Mouse (Mus musculus) cerebellum, postnatal 36 days (tissue): Measurements from ENCODE around the gene Tnfrsf25.

Experiments
- DNase-seq, 2 experiments: peaks; one replicate each; pipeline ENCODE4 v3.0.0; 2021 to 2022; ENCODE audit warnings: mixed read lengths in 2 of 2

Gene Tnfrsf25

DNA sequence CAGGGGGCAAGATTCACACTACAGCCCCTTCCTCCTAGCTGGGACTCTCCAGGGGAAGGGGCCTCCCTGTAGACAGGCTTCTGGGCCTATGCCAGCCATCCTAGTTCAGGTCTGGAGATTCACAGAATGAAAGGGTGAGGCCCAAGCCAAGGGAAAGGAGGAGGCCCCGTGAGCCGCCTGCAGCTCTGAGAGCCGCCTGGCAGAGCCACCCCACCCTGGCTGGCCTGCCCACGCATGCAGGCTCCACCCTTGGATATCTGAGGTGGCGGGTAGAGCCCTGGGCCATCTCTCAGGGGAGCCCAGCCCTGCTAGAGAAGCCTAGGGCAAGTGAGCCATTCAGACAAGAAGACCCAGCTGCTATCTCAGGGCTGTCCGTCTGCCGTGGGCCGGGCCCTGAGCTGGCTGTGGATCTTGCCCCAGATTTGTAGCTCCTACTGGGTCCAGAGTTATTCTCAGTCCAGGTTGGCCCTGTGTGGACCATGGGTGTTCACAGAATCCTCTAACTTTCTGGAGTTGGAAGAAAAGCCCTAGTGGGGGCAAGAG, 22.9 kb upstream of the Tnfrsf25 start:
- no peak for DNase-seq

DNA sequence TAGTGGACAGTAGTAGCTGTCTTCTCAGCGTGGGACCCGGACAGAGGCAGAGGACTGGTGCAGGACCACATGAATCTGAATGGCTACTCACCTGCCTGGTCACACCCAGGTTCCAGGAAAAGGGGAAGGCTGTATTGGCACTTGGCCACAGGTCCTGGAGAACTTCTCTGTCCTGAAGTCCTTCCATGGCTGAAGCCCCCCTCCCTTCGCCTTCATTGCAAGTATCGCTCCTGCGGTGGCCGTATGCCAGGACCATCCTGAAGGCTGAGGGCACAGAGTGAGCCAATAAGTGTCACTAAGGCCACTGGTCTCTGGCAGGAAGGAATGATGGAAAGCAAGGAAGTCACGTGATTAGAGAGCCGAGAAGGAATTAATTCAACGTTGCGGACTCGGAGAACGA, 21.5 kb upstream of the Tnfrsf25 start:
- no peak for DNase-seq

DNA sequence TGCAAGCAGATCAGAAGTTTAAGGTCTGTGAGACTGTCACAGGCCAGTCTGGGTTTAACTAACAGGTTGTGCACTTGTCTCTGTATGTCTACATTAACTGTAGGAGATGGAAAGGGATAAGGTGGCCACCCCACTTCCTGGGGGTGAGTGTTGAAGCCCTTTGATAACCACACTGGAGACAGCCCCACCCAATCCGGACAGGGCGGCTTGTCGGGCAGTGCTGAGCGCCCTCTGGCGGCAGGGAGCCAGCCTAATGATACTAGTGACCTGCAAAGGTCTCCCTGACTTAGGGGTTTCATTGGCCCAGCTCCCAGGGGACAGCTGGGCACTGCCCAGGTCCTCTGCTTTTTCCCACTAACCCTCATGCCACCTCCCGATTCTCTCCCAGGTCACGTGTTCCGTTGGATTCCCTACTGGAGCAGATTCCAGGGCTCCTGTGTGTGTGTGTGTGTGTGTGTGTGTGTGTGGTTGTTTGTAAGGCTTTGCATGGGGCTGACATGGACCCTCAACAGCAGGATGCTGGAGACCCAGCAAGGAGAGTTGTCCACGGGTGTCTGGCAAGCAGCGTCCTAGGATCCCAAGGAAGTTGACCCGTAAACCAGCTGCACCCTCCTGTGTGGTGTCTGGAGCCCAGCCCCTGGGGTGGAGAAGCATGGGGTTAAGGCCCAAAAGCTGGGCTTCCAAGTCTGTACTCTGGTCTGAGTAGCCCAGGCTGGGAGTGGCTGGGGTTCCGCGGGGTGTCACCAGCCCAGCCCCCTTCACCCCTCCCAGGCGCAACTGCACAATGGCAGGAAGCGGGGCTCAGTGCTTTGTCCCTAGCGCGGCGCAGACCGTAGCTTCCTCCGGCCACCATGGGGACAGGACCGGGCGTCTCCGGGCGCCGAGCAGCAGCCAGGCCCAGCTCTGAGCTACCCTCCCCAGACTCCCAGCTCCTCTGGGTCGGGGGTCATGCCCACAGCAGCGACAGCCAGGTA, 19.5 kb upstream of the Tnfrsf25 start:
- peak; percentile 63 to 67 for DNase-seq

DNA sequence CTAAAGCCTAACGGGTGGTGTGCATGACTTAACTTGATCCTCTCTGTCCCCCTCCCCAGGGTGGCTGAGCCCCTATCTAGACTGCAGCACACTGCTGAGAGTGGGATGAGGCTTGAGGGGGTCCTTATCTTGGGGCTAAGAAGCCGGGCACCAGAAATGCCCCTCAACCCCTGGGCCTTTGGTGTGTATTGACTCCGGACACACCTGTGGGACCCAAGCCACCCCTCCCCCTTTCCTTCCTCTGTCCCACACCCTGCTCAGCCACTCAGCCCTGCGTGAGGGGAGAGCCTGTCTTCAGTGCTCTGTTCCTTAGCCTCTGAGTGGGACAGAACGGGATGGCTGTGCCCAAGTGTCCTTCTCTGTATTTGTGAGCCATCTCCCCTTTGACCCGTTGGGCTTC, 18.8 kb upstream of the Tnfrsf25 start:
- no peak for DNase-seq

DNA sequence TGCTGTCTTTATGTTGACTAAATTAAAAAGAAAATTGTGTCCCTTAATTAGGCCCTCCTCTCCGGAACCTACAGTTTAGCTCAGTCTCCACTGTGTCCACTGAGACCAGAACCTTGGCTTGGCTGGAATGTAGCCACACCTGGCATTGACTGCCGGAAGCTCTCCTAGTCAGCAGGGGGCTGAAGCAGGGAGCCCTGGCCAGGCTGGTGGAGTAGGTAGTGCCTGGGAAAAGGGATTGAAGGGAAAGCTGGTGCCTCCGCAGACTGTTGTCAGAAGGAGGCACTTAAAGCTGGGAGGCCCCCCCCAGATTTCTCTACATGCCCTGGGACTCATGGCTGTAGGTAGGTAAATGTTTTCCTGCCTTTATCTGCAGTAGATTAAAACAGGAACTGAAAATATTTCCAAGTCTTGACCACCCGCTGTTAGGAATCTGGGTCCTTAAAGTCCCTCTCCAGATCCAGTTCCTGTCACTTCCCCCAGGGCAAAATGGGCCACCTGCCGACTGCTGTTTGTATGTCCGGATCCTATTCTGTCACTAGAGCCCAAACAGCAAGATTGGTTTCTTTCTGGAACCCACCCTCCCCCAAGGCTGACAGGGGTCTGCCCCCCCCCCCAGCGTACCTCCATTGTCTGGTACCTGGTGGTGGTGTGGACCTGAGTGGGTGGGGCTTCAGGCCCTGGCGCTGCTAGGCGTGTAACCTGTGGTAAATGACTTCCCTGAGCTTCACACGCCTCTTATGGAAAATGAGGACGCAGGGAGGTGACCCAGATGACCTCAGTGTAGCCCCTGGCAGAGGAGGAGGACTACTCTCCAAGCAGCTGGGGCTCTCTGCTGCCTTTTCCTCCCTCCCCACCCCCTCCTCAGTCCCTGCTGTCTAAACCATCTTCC, 17.6 kb upstream of the Tnfrsf25 start:
- peak in 1 of 2 experiments; percentile 19 for DNase-seq

DNA sequence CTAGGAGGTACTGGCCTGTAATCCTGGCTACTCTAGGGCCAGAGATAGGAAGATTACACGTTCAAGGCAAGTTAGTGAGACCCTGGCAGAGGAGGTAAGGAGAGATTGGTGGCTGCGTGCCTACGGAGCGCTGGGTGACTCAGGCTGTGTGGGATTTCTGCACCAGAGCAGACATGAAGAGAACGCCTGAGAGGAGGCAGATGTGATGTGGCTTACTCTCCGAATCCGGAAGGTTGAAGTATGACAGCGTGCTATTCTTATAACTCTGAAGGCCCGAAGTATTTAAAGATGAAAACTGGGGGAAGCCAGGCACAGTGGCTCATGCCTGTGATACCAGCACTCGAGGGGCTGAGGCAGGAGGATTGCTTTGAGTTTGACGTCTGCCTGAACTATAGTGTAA, 15.2 kb upstream of the Tnfrsf25 start:
- DNase-seq: no peak

DNA sequence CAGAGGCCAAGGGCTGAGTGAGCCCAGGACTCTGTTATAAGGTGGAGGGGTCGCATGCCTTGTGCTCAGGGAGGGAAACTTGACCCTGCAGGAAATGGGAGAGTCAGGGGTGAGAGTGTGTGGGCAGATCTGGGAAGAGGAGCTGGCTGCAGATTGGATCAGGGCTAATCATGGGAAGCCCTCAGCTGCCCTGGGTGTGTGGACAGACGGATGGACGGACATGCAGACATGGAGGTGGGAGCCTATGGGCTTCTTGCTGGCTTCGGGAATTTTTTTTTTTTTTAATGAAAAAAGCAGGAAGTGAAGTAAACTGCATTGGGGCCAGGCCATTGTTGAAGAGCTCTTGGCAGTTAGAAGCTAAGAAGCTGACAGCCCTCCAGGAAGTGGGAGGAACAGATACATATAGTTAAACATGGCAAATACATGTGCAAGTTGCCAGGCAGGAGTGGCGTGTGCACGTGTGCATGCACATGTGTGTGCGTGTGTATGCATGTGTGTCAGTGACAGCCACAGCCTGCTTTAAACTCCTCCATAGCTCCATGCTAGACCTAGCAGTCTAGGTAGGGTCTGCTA, 14.6 kb upstream of the Tnfrsf25 start:
- DNase-seq: no peak

DNA sequence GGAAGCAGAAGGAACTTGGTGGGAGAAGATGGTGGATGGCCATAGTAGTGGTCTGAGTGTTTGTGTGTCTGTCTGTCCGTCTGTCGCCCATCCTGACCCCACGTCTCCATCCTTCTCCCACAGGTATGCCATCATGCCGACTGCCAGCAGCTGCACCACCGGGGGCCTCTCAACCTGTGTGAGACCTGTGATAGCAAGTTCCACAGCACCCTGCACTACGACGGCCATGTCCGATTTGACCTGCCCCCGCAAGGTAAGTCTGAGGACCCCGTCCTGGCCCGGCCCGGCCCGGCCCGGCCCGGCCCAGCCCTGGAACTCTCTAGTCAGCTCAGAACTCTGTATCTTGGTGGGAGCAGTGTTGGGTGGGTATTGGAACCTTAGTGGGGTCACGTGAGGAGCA, 13.8 kb upstream of the Tnfrsf25 start:
- no peak for DNase-seq

DNA sequence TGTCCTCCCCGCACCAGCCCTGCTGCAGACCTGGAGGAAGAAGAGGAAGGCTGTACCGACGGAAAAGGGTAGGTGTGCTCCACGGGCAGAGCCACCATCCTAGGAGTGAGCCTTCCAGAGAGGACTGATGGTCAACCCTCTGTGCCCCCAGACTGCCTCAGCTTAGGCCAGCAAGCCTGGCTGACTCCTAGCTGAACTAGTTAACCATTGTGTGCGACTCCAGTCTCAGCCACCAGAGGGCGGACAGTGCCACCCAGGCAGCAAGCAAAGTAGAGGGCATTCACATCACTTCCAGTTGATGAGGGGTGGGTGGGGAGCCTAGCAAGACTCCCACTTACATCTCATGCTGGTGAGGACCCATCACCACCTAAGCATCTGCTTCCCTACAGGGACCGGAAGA, 12.7 kb upstream of the Tnfrsf25 start:
- peak; percentile 74 to 75 for DNase-seq

DNA sequence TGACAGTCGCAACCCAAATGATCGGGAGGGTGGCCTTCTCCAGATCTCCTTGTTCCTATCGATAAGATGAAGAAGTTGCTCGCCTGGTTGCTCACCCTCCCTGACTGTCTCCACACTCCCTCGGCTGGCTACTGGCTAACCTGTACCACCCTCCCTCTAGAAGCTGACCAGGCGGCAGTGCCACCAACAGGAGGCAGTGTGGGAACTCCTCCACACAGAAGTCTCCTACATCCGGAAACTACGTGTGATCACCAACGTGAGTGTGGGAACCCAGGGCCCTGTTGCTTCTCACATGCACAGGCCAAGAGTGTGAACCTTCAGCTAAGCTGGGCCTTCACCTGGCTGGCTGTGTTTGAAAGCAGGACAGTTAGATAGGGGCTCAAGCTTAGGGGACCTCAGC, 9.0 kb upstream of the Tnfrsf25 start:
- DNase-seq: no peak

DNA sequence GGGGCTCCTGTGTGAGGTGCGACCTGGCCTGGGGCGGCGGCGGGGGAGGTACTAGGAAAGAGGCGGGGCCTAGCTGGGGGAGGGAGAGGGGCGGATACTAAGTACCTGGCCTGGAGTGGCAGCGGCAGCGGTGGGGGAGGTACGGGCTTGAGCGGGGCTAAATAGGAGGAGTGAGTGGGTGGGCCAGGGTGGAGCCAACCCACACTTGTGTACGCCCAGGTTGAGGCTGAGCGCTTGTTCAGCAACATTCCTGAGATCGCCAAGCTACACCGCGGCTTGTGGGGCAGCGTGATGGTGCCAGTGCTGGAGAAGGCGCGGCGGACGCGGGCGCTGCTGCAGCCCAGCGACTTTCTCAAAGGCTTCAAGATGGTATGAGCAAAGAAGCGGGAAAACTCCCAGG, 8.2 kb upstream of the Tnfrsf25 start:
- DNase-seq: peak in 1 of 2 experiments; percentile 11

DNA sequence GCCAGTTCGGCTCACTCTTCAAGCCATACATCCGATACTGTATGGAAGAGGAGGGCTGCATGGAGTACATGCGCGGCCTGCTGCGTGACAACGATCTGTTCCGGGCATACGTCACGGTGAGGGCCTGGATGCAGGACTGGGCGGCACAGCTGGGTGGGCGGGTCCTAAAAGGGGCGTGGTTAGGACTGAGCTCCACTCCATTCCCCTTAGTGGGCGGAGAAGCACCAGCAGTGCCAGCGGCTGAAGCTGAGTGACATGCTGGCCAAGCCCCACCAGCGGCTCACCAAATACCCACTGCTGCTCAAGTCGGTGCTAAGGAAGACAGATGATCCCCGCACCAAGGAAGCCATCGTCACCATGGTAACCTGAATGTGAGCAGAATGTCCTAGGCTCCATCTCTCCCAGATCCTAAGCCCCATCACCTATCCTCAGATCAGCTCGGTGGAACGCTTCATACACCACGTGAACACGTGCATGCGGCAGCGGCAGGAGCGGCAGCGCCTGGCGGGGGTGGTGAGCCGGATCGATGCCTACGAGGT, 7.7 kb upstream of the Tnfrsf25 start:
- DNase-seq: peak; percentile 8 to 32

DNA sequence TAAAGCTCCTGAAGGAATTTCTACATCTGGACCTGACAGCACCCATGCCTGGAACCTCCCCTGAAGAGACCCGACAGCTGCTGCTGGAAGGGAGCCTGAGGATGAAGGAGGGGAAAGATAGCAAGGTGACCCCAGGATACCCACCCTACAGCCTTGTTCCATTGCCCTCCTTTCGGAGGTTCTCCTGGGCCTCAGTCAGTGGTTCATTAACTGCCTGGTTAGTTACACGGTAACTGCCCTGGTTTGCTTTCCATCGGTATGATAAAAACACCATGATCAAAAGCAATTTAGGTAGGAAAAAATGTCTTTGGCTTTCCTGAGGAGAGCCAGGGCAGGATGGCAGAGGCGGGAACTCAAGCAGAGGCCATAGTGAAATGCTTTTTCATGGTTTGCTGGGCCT, 7.1 kb upstream of the Tnfrsf25 start:
- no peak for DNase-seq

DNA sequence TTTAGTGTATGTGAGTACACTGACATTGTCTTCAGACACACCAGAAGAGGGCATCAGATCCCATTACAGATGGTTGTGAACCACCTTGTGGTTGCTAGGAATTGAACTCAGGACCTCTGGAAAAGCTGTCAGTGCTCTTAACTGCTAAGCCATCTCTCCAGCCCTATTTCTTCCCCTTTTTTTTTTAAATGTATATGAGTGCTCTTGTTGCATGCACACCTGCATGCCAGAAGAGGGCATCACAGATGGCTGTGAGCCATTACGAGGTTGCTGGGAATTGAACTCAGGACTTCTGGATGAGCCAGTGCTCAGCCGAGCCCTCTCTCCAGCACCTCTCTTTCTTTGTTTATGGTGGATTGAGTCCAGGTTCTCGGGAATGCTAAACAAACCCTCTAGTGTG, 6.2 kb upstream of the Tnfrsf25 start:
- DNase-seq: no peak

DNA sequence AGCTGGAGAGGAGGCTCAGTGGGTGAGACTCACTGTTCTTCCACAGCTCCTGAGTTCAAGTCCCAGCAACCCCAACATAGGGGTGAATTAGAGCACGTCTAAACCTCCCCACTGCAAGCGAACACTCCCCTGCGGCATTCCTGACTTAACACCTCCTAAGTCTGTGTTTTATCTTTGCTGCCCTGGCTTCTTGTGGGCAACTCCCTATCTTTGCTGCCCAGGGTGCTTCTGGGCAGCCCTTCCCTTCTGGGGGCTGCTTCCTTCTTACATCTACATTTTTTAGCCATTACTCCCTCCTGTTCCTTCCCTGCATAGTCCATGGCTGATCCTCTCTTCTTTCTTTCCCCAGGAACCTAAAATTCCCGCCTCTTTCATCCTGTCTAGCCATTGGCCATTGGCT, 5.0 kb upstream of the Tnfrsf25 start:
- no peak for DNase-seq

DNA sequence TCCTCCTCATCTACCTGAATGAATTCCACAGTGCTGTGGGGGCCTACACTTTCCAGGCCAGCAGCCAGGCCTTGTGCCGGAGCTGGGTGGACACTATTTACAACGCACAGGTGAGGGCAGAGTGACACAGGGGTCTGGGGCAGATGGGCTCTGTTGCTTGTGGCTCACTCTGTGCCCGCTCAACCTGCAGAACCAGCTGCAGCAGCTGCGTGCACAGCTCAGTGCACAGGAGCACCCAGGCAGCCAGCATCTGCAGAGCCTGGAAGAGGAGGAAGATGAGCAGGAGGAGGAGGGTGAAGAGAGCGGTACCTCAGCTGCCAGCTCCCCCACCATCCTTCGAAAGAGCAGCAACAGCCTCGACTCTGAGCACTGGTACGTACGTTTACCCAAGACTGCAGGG, 3.4 kb upstream of the Tnfrsf25 start:
- DNase-seq: no peak

DNA sequence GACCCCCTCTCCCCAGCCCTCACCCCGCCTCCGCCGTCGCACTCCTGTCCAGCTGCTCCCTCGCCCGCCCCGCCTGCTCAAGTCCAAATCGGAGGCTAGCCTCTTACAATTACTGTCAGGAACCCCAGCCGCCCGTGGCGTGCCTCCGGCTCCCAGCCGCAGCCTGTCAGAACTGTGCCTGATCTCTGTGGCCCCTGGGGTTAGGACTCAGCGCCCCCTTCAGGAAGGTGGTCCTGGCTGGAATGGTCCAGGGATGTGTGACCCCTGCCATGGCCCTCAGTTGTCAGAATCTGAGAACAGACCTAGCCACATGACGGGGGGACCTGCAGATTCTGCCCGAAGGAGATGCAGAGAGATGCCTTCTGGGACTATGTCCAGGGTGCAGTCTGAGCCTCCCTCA, 1.7 kb upstream of the Tnfrsf25 start:
- DNase-seq: no peak

DNA sequence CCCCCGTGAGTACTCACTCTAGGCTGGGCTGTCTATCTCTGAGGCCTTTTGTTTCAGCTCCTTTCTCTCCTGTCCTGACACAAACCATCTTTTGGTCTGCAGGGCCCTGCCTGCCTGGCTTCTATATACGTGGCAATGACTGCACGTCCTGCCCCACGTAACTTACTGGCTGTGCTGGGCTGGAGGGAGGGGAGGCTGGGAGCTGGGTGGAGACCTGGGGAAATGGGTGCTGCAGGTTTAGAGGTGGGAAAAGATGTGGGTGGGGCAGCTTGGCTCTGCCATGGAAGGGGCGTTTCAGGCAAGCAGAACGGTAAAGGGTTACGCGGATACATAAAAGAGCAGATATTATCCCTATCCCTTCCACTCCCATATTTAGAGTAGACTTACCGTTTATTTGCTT, 1.8 kb downstream of the Tnfrsf25 start:
- no peak for DNase-seq

DNA sequence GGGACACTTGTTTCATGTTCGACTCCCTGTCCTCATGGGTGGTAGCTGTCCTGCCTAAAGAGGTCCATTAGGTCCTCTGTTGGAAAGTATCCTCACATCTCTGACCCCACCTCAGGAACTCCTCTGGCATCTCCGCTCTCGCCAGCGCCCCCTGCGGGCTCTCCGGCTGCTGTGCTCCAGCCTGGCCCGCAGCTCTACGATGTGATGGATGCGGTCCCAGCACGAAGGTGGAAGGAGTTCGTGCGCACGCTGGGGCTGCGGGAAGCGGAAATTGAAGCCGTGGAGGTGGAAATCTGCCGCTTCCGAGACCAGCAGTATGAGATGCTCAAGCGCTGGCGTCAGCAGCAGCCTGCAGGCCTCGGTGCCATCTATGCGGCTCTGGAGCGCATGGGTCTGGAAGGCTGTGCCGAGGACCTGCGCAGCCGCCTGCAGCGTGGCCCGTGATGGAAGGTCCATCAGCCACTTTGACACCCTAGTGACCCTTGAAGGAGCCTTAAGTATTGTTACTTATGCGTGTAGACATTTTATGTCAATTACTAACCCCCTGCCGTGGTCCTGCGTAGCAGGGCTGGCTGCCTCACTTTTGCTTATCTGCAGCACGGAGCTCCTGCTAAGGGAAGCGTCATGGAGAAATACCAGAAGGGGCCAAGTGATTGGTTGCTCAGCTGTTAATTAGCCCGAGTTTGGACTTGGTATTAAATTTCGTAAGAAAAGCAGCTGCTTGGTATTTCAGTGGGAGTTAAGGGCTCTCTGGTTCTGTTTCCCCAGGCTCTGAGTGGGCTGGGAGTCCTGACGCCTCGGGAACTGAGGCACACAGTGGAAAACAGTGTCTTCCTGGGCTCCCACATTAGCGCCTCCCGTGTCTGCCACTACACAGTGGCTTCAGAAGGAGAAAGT, 3.9 kb downstream of the Tnfrsf25 start:
- no peak for DNase-seq

DNA sequence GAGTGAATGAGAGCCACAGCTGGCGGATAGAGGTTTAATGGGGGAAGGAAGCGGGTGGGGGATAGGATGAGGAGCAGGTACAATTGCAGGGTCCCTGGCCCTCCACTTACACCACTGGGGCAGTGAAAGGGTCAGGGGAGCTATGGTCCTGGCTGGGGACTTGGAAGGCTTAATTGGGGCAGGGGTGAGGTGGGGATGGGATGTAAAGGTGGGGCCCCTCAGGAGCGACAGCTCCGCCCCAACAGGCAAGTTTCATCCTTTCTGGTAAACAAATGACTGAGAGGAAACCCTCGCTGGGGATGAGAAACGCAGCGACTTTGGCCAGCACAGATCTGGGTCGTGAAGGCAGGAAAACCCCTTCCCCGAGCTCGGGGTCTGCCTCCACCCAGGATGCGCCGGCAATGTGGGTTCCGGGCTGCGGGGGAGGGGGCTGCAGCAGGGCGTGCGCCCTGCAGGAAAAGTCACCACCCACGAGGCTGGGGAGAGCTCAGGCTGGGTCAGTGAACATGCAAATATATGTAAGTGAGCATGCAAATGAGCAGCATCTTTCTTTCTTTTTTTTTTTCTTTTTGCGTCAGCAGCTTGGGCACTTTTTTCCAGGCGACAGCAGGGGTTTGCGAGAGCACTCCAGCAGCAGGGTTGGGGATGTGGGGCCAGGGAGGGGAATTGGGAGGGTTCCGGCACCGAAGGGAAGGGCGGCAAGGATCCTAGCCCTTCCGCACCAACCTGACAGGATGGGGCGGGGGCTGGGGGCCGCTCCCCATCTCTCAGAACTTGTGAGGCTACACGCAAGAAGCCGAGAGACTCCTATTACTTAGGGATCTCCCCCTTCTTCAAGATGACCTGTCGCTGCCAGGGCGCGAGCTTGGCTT, 4.8 kb downstream of the Tnfrsf25 start:
- no peak for DNase-seq

DNA sequence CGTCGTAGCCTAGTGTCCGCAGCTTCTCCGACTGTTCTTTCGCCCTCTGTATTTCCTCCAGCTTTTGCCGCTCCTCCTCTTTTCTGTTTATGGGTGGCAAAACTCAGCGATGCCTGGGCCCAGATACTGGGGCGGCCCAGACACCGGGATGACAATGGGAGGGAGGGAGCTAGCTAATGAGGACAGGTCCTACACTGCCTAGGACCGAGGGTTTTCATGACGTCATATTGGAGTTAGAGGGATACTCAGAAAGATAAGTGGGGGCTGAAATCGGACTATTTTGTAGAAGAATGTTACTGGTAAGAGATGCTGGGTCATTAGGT, 5.4 kb downstream of the Tnfrsf25 start:
- DNase-seq: no peak
